Mouse (Mus musculus): ENCODE results near the gene Nfam1. TPM values are rescaled to one million over a fixed set of nuclear protein-coding genes. Genes with fewer than 3 reads are reported as not detected.

Nfam1 gene
- polyA plus RNA-seq, 1 experiment from 2014 or later = 1.6 TPM

DNA sequence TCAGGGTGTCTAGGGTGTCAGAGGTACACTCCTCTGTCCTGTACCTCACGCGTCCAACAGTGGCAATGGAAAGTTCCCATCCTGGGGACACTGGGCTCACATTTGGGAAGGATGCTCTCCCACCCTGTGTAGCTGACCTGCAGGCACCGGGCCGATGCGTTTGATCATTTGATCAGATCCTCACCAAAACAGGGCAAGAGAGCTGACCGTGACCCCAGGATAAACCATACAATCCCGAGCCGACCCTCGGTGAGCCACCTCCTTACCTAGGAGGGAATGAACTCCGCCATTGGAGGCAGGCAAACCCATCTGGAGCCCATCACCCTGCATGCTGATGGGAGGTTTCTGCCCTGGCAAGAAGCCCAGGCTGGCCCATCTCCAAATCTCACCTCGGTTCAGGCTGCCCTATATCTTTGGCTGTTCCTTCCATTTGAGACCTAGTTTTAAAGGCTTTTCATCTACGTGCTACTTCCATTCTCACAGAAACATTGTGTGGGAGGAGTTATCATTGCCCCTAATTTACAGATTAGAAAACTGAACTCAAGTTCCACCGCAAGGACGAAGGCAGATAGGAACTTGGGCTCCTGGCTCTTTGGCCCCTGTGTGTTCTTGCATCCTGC is 3.9 kb upstream of the Nfam1 start:
- H3K36me3 ChIP-seq = no peaks in the 10 kb centered on the region
- no peak overlapping the region for H3K9ac ChIP-seq (replicated peaks)
- H3K27me3 ChIP-seq = no peaks in the 10 kb centered on the region
- no peak; the same call in 1 of the 2 replicates for ATAC-seq (replicated peaks)
- H3K27ac ChIP-seq (replicated peaks) = peak overlapping the region; percentile 20; the same call in 1 of the 2 replicates
- no peaks in the 10 kb centered on the region for H3K9me3 ChIP-seq
- H3K4me2 ChIP-seq (replicated peaks) = no peak overlapping the region
- H3K4me3 ChIP-seq = no peak overlapping the region
- H3K4me1 ChIP-seq = peaks cover 65% of the 10 kb centered on the region
- 50% methylated on average over 14 of the region's 14 CpGs for WGBS

- H3K4me2 ChIP-seq (replicated peaks) = no peak overlapping the region
- no peak overlapping the region for H3K9ac ChIP-seq (replicated peaks)
- H3K9me3 ChIP-seq = no peaks in the 10 kb centered on the region
- H3K4me1 ChIP-seq = peaks cover 61% of the 10 kb centered on the region
- no peak overlapping the region for H3K4me3 ChIP-seq
- no peaks in the 10 kb centered on the region for H3K27me3 ChIP-seq
- no peaks in the 10 kb centered on the region for H3K36me3 ChIP-seq
- 61% methylated on average over 7 of the region's 7 CpGs for WGBS
- no peak overlapping the region for H3K27ac ChIP-seq (replicated peaks)
- ATAC-seq (replicated peaks) = no peak
Measured at GRCm38 (mm10) chr15:83036089-83036488, 3.0 kb upstream of the Nfam1 start.

GRCm38 (mm10) chr15:83034275-83034977 is 1.3 kb upstream of the Nfam1 start:
- Histone ChIP-seq H3K9ac (replicated peaks) (peak overlapping the region; percentile 17; the same call in 1 of the 2 replicates), H3K27ac (replicated peaks) (peak overlapping the region; percentile 71), H3K4me1 (peaks cover 60% of the 10 kb centered on the region), H3K27me3 (no peaks in the 10 kb centered on the region), H3K4me3 (peak overlapping the region; percentile 9; the same call in 1 of the 2 replicates), H3K36me3 (no peaks in the 10 kb centered on the region), H3K9me3 (no peaks in the 10 kb centered on the region), H3K4me2 (replicated peaks) (peak overlapping the region; percentile 42)
- ATAC-seq (replicated peaks) = peak; percentile 76
- WGBS = 3% methylated on average over 17 of the region's 17 CpGs

GRCm38 (mm10) chr15:83030884-83031283 is 2.2 kb downstream of the Nfam1 start:
- Histone ChIP-seq H3K4me1 (peaks cover 50% of the 10 kb centered on the region), H3K9me3 (no peaks in the 10 kb centered on the region), H3K27me3 (no peaks in the 10 kb centered on the region), H3K4me2 (replicated peaks) (no peak overlapping the region), H3K4me3 (no peak overlapping the region), H3K27ac (replicated peaks) (no peak overlapping the region), H3K9ac (replicated peaks) (no peak overlapping the region), H3K36me3 (no peaks in the 10 kb centered on the region)
- WGBS = 58% methylated on average over 4 of the region's 4 CpGs
- ATAC-seq (replicated peaks) = no peak

DNA sequence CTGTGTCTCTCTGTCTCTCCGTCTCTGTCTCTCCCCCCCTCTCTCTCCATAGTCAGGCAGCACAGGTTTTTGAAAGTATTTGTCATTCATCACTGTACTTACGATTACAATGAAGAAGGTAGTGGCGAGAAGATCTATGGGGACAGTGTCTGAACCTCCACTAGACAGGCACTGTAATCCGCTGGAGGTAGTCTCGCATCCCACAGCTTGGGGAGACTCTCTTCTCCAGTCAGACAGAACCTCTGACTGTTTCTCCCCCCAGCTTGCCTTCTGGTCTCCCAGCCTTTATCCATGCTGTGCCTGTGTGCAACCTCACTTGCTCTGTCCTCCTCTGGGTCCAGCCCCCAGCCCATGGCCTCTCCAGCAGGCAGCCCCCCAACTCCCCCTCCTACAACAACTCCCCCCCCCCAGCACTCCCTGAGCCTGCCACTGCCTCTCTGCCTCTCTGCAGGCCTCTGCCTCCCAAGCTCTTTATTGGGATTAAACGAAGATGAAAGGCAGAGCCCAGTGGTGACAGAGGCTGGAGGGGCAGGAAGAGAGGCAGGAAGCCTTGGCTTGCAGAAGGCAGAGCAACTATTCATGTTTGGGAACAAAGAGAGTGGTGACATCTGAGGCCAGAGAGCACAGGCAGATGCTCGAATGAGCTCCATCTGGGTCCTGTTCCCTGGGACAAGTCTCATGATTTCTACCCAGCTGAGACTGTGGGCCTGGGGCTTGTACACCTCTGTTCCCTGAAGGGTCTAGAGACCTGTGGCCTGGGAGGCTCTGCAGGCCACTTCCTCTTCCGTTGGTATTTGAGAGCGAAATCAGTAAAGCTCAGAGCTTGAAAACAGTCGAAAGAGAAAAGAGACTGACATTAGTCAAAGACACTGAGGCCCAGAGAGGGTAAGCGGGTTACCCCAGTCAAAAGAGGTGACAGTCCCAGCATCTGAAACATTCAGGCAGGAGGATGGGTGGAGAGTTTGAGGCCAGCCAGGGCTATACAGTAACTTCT is 3.1 kb downstream of the Nfam1 start:
- Histone ChIP-seq H3K27me3 (no peaks in the 10 kb centered on the region), H3K4me2 (replicated peaks) (no peak overlapping the region), H3K4me1 (peaks cover 52% of the 10 kb centered on the region), H3K4me3 (no peak overlapping the region), H3K27ac (replicated peaks) (no peak overlapping the region; the same call in 1 of the 2 replicates), H3K36me3 (no peaks in the 10 kb centered on the region), H3K9me3 (no peaks in the 10 kb centered on the region), H3K9ac (replicated peaks) (no peak overlapping the region)
- ATAC-seq (replicated peaks) = no peak
- 34% methylated on average over 11 of the region's 11 CpGs for WGBS

GRCm38 (mm10) chr15:83026129-83026528 is 7.0 kb downstream of the Nfam1 start:
- Histone ChIP-seq H3K27ac (replicated peaks) (no peak overlapping the region), H3K4me2 (replicated peaks) (no peak overlapping the region), H3K36me3 (no peaks in the 10 kb centered on the region), H3K27me3 (no peaks in the 10 kb centered on the region), H3K4me3 (no peak overlapping the region), H3K4me1 (peaks cover 24% of the 10 kb centered on the region), H3K9me3 (no peaks in the 10 kb centered on the region), H3K9ac (replicated peaks) (no peak overlapping the region)
- 45% methylated on average over 8 of the region's 8 CpGs for WGBS
- ATAC-seq (replicated peaks) = no peak

DNA sequence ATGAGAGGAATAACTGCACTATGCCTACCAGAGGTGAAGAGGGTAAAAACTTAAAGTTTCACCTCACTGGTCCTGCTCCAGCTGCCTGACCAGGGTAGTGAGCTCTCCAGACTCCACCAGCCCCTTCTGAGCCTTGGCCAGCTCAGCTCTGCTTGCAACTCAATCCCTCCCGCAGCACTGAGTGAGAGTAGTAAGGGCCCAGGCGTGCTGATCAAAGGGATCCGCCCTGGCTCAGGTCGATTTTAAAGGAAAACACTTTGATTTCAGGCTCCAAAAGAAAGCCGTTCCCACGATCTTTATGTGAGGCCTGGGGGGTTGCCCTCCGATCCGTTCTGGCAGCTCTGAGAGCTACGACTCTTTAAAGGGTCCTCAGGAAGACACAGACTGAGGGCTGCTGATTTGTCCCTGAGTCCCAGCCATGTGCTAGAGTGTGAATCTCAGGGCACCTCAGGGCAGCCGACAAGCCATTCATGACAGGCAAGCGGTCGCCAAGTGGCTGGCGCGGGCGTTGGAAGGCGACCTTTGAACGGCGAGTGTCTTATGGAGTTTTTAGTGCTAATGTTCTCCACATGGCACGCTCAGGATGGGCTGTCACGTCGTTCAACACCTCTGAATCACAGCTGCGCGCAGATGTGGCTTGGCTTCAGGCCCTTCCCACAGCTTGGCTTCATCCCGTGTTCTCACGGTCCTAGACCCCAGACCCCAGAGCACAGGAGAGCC is 7.9 kb downstream of the Nfam1 start:
- 23% methylated on average over 25 of the region's 25 CpGs for WGBS
- Histone ChIP-seq H3K9ac (replicated peaks) (no peak overlapping the region), H3K4me3 (no peak overlapping the region), H3K9me3 (no peaks in the 10 kb centered on the region), H3K27me3 (no peaks in the 10 kb centered on the region), H3K4me1 (peaks cover 22% of the 10 kb centered on the region), H3K36me3 (no peaks in the 10 kb centered on the region), H3K4me2 (replicated peaks) (no peak overlapping the region), H3K27ac (replicated peaks) (no peak overlapping the region)
- ATAC-seq (replicated peaks) = no peak

GRCm38 (mm10) chr15:83022947-83023346 is 10.2 kb downstream of the Nfam1 start:
- no peaks in the 10 kb centered on the region for H3K27me3 ChIP-seq
- ATAC-seq (replicated peaks) = no peak; the same call in 1 of the 2 replicates
- no peak overlapping the region for H3K4me3 ChIP-seq
- WGBS = 21% methylated on average over 8 of the region's 8 CpGs
- no peaks in the 10 kb centered on the region for H3K36me3 ChIP-seq
- H3K27ac ChIP-seq (replicated peaks) = no peak overlapping the region
- peaks cover 17% of the 10 kb centered on the region for H3K4me1 ChIP-seq
- no peaks in the 10 kb centered on the region for H3K9me3 ChIP-seq
- H3K9ac ChIP-seq (replicated peaks) = no peak overlapping the region
- no peak overlapping the region for H3K4me2 ChIP-seq (replicated peaks)

DNA sequence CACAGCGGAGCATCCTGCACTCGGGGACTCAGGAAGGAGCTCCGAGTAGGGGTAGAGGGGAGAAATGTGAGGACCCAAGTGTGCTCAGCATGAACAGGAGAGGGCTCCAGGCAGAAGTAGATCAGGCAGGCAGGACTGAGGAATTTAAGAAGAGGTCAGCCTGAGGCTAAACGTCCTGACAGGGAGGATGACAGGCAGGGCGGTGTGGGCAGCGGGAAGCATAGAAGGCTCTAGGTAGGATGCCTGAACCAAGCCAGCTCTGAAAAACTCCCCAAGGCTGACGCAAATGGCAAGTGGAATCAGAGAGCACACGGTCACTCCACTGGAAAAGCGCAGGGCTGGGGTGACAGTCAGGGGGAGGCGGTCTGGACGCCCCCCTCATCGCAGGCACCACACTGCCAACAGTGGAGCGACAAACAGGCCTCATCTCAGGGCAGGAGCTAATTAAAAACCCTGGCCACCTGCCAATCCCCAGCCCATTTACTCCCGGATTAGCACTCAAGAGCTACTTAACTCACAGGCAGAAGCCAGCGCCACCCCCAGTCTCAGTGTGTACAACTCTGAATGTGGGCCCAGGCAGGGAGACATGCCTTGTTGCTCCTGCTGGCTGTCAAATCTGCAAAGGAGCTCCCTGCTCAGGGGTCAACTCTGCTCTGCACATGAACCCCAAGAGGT is 22.0 kb downstream of the Nfam1 start:
- no peaks in the 10 kb centered on the region for H3K9me3 ChIP-seq
- H3K27ac ChIP-seq (replicated peaks) = peak overlapping the region; percentile 23; the same call in 1 of the 2 replicates
- ATAC-seq (replicated peaks) = peak; percentile 87
- no peak overlapping the region for H3K4me3 ChIP-seq
- peaks cover 26% of the 10 kb centered on the region for H3K4me1 ChIP-seq
- H3K27me3 ChIP-seq = 0 out of 2 replicates have a peak, but pooled peaks cover 11% of the 10 kb centered on the region
- H3K4me2 ChIP-seq (replicated peaks) = peak overlapping the region; percentile 20
- H3K36me3 ChIP-seq = no peaks in the 10 kb centered on the region
- 0 out of 2 replicates have a peak overlapping the region, but pooled peaks have one; percentile 13 for H3K9ac ChIP-seq (replicated peaks)
- WGBS = 7% methylated on average over 15 of the region's 15 CpGs

DNA sequence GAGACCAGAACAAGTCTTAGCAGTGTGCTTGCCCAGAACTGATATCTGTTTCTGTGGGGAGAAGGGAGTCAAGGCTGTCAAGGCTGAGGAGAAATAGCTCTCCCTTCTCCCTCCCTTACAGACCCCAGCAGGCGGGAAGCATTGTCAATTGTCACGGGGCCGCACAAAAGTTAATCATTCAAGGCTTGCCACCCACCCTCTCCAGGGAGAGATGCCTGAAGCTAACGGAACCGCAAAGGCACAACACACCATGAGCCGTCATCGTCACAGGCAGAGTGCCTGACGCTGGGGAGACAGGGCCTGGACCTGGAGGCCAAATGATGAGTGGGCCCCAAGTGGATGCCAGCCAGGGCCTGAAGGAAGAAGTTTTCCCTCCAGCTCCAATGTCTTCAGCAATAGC is 22.7 kb downstream of the Nfam1 start:
- Histone ChIP-seq H3K9ac (replicated peaks) (0 out of 2 replicates have a peak overlapping the region, but pooled peaks have one; percentile 13), H3K36me3 (no peaks in the 10 kb centered on the region), H3K4me2 (replicated peaks) (peak overlapping the region; percentile 20; the same call in 1 of the 2 replicates), H3K27me3 (0 out of 2 replicates have a peak, but pooled peaks cover 11% of the 10 kb centered on the region), H3K9me3 (no peaks in the 10 kb centered on the region), H3K27ac (replicated peaks) (no peak overlapping the region), H3K4me1 (peaks cover 26% of the 10 kb centered on the region), H3K4me3 (no peak overlapping the region)
- ATAC-seq (replicated peaks) = no peak
- WGBS = 4% methylated on average over 8 of the region's 8 CpGs

- 0 out of 2 replicates have a peak, but pooled peaks cover 11% of the 10 kb centered on the region for H3K27me3 ChIP-seq
- no peak overlapping the region for H3K4me3 ChIP-seq
- 89% methylated on average over 6 of the region's 6 CpGs for WGBS
- no peak overlapping the region for H3K9ac ChIP-seq (replicated peaks)
- no peaks in the 10 kb centered on the region for H3K9me3 ChIP-seq
- H3K4me2 ChIP-seq (replicated peaks) = no peak overlapping the region
- no peaks in the 10 kb centered on the region for H3K36me3 ChIP-seq
- no peak for ATAC-seq (replicated peaks)
- H3K4me1 ChIP-seq = peaks cover 26% of the 10 kb centered on the region
- no peak overlapping the region for H3K27ac ChIP-seq (replicated peaks)
Measured at GRCm38 (mm10) chr15:83009532-83009931, 23.6 kb downstream of the Nfam1 start.

Measured in forebrain, embryonic 15.5 days (tissue).